Mouse (Mus musculus) MEL (cell line): ENCODE measurements around the gene Myh6. TPM values are rescaled to one million over a fixed set of nuclear protein-coding genes. Genes with fewer than 3 reads are reported as not detected.

ENCODE experiments used
- DNase-seq: peaks from one replicate; pipeline ENCODE4 v3.0.0; 2011; ENCODE audit warnings: low read depth, low spot score
- H3K27ac ChIP-seq: 2 replicates; pipeline ENCODE4 v1.5.1; 2012; ENCODE audit warnings: low read depth, mild to moderate bottlenecking, control low read depth, low read length, moderate library complexity; ENCODE audit not compliant: control insufficient read depth
- H3K27me3 ChIP-seq, 2 experiments: fragments of 150-350 bp in 1 of 2; sonication (generic) in 1 of 2; 2 replicates each; pipeline ENCODE4 v1.6.1; 2012; ENCODE audit warnings: low read length in 2 of 2, mild to moderate bottlenecking in 2 of 2, improper control_type of control experiment in 1 of 2, moderate library complexity in 1 of 2; ENCODE audit not compliant: insufficient read depth in 2 of 2, control insufficient read depth in 1 of 2
- H3K36me3 ChIP-seq, 2 experiments: 2 replicates each; pipeline ENCODE4 v1.6.1; 2012 to 2014; ENCODE audit warnings: low read length in 2 of 2, improper control_type of control experiment in 1 of 2, inconsistent platforms in 1 of 2, mild to moderate bottlenecking in 1 of 2; ENCODE audit not compliant: insufficient read depth in 2 of 2, control insufficient read depth in 1 of 2
- H3K4me1 ChIP-seq, 2 experiments: fragments of 150-350 bp in 1 of 2; sonication (generic) in 1 of 2; 2 replicates each; pipeline ENCODE4 v1.6.1; 2012; ENCODE audit warnings: low read length in 2 of 2, improper control_type of control experiment in 1 of 2, mild to moderate bottlenecking in 1 of 2; ENCODE audit not compliant: insufficient read depth in 2 of 2, control insufficient read depth in 1 of 2
- H3K4me3 ChIP-seq, 2 experiments: fragments of 150-350 bp in 1 of 2; sonication (generic) in 1 of 2; 2 replicates each; pipeline ENCODE4 v1.5.1; 2012; ENCODE audit warnings: low read depth in 2 of 2, low read length in 2 of 2, mild to moderate bottlenecking in 2 of 2, moderate library complexity in 2 of 2, control low read depth in 1 of 2, improper control_type of control experiment in 1 of 2; ENCODE audit not compliant: control insufficient read depth in 1 of 2, insufficient read depth in 1 of 2
- H3K79me2 ChIP-seq: 2 replicates; pipeline ENCODE4 v1.6.1; 2012; ENCODE audit warnings: mild to moderate bottlenecking, low read length, moderate library complexity; ENCODE audit not compliant: control insufficient read depth, poor library complexity, insufficient read depth
- H3K9ac ChIP-seq: 2 replicates; pipeline ENCODE4 v1.6.1; 2012; ENCODE audit warnings: low read depth, mild to moderate bottlenecking, control low read depth, low read length, moderate library complexity; ENCODE audit not compliant: control insufficient read depth, poor library complexity, severe bottlenecking
- H3K9me3 ChIP-seq: fragments of 150-350 bp; sonication (generic); replicated peaks from 2 replicates; pipeline ENCODE4 v1.6.1; 2012; ENCODE audit warnings: mild to moderate bottlenecking, low read length, improper control_type of control experiment, moderate library complexity; ENCODE audit not compliant: insufficient read depth
- BHLHE40 ChIP-seq: IDR thresholded peaks from 2 replicates; pipeline ENCODE4 v1.6.1; 2012; ENCODE audit warnings: low read depth, mild to moderate bottlenecking, inconsistent platforms, low read length, improper control_type of control experiment, borderline replicate concordance
- CHD2 ChIP-seq: IDR thresholded peaks from 2 replicates; pipeline ENCODE4 v1.6.1; 2011; ENCODE audit warnings: low read length, improper control_type of control experiment
- CTCF ChIP-seq, 3 experiments: IDR thresholded peaks in 2 of 3; conservative IDR thresholded peaks in 1 of 3; 2 replicates each; pipeline ENCODE4 v1.5.1; 2011 to 2012; ENCODE audit warnings: low read length in 3 of 3, low read depth in 2 of 3, mild to moderate bottlenecking in 2 of 3, improper control_type of control experiment in 1 of 3, inconsistent platforms in 1 of 3, mixed read lengths in 1 of 3, moderate library complexity in 1 of 3; ENCODE audit not compliant: control insufficient read depth in 1 of 3, insufficient read depth in 1 of 3, poor library complexity in 1 of 3, severe bottlenecking in 1 of 3
- GABPA ChIP-seq: IDR thresholded peaks from 2 replicates; pipeline ENCODE4 v1.6.1; 2012; ENCODE audit warnings: low read depth, mild to moderate bottlenecking, inconsistent platforms, low read length, improper control_type of control experiment, moderate library complexity
- GATA1 ChIP-seq: IDR thresholded peaks from 2 replicates; pipeline ENCODE4 v1.6.1; 2011; ENCODE audit warnings: low read depth, low read length, improper control_type of control experiment
- HCFC1 ChIP-seq: IDR thresholded peaks from 2 replicates; pipeline ENCODE4 v1.6.1; 2012; ENCODE audit warnings: low read depth, mild to moderate bottlenecking, inconsistent platforms, low read length, improper control_type of control experiment, moderate library complexity
- MAZ ChIP-seq: IDR thresholded peaks from 2 replicates; pipeline ENCODE4 v1.6.1; 2012; ENCODE audit warnings: low read depth, mild to moderate bottlenecking, inconsistent platforms, low read length, improper control_type of control experiment
- MYB ChIP-seq: IDR thresholded peaks from 2 replicates; pipeline ENCODE4 v1.6.1; 2011; ENCODE audit warnings: mild to moderate bottlenecking, low read depth, low read length, improper control_type of control experiment
- NELFE ChIP-seq: IDR thresholded peaks from 2 replicates; pipeline ENCODE4 v1.6.1; 2011; ENCODE audit warnings: low read depth, low read length, improper control_type of control experiment
- SMC3 ChIP-seq: IDR thresholded peaks from 2 replicates; pipeline ENCODE4 v1.6.1; 2011; ENCODE audit warnings: low read depth, low read length, improper control_type of control experiment
- TAL1 ChIP-seq: IDR thresholded peaks from 2 replicates; pipeline ENCODE4 v1.6.1; 2012; ENCODE audit warnings: mild to moderate bottlenecking, inconsistent platforms, low read length, moderate library complexity, mixed read lengths
- TBP ChIP-seq: IDR thresholded peaks from 2 replicates; pipeline ENCODE4 v1.8.0; 2011; ENCODE audit warnings: low read depth, low read length, improper control_type of control experiment
- TCF12 ChIP-seq: IDR thresholded peaks from 2 replicates; pipeline ENCODE4 v1.6.1; 2014; ENCODE audit warnings: low read depth, mild to moderate bottlenecking, inconsistent platforms, low read length, improper control_type of control experiment, moderate library complexity
- ZKSCAN1 ChIP-seq: IDR thresholded peaks from 2 replicates; pipeline ENCODE4 v1.6.1; 2012; ENCODE audit warnings: low read depth, mild to moderate bottlenecking, inconsistent platforms, low read length, improper control_type of control experiment, moderate library complexity
- ZMIZ1 ChIP-seq: IDR thresholded peaks from 2 replicates; pipeline ENCODE4 v1.6.1; 2012; ENCODE audit warnings: low read depth, mild to moderate bottlenecking, inconsistent platforms, low read length, improper control_type of control experiment, moderate library complexity
- ZNF384 ChIP-seq: IDR thresholded peaks from 2 replicates; pipeline ENCODE4 v1.6.1; 2012; ENCODE audit warnings: low read depth, mild to moderate bottlenecking, inconsistent platforms, low read length, improper control_type of control experiment
- polyA plus RNA-seq, 2 experiments: library from polyadenylated mRNA; stranded (reverse) in 1 of 2; unstranded in 1 of 2; fragments of >175 nt in 1 of 2; fragments of >200 nt in 1 of 2; gene quantifications; 2 replicates each; pipeline versions ENCODE4 v1.2.1 to v1.2.4; 2012; ENCODE audit warnings: low replicate concordance in 2 of 2, low read depth in 1 of 2; ENCODE audit not compliant: insufficient read length in 2 of 2, insufficient read depth in 1 of 2, missing spikeins in 1 of 2
- total RNA-seq: library from RNA; depleted of rRNA; stranded (reverse); fragments of 300-350 nt; gene quantifications from 2 replicates; pipeline ENCODE4 v1.2.3, GENCODE M21; 2012

Gene Myh6
- total and polyA plus RNA-seq, 3 experiments, result not detected

DNA sequence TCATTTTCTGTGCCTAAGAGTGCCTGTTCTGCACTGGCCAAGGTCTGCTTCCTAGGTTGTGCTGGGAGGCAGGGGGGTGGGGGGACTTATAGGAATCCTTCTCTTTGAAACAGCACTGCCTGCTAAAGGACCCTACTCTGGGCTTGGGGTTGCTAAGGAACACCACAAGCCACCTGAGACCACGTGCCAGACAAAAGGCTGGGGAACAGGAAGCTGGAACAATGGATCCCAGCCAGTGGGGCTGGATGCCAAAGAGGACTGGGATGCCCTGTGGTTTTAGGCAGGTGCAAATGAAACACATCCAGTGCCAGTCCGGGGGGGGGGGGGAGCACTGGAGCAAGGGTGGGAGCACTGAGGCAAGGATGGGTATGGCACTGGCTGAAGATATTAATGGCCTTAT, 36.3 kb downstream of the Myh6 start:
- Histone ChIP-seq H3K27me3 (peaks cover 0 to 5% of the 10 kb centered on the region in 2 experiments), H3K4me1 (no peaks in the 10 kb centered on the region), H3K79me2 (no peaks in the 10 kb centered on the region), H3K9me3 (no peaks in the 10 kb centered on the region), H3K9ac (no peak overlapping the region), H3K4me3 (no peak overlapping the region), H3K36me3 (no peaks in the 10 kb centered on the region), H3K27ac (no peak overlapping the region)
- no peak for TF ChIP-seq ZNF384
- no peak for TF ChIP-seq TAL1
- no peak for TF ChIP-seq MYB
- no peak for TF ChIP-seq GATA1
- TF ChIP-seq MAZ, result no peak
- no peak for TF ChIP-seq SMC3
- no peak for TF ChIP-seq CHD2
- TF ChIP-seq NELFE, result no peak
- no peak for TF ChIP-seq ZKSCAN1
- no peak for TF ChIP-seq ZMIZ1
- no peak for DNase-seq

DNA sequence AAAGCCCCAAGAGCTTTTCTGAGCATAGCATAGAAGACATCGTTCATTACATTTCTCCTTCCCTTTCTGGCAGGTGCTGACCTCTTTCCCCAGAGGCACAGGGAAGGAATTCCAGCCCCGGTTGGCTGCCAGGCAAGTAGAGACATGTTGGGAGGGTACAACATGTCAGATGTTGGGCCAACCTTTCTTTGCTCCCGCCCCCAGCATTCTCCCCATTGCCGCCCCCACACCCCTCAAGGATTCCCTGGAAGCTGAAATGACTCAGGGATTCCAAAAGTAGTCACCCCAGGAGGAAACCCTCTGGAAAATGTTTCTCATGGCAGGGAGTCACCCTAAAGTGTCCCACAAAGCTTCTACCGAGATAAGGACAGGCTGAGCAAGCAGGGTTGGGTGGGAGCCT, 36.9 kb downstream of the Myh6 start:
- TF ChIP-seq MYB (no peak), BHLHE40 (no peak), GABPA (no peak)
- Histone ChIP-seq H3K79me2 (no peaks in the 10 kb centered on the region), H3K9ac (no peak overlapping the region), H3K4me3 (no peak overlapping the region), H3K27ac (no peak overlapping the region), H3K27me3 (peaks cover 0 to 3% of the 10 kb centered on the region in 2 experiments), H3K36me3 (no peaks in the 10 kb centered on the region), H3K9me3 (no peaks in the 10 kb centered on the region), H3K4me1 (peaks cover 2 to 4% of the 10 kb centered on the region in 2 experiments; a peak in 3 of 4 replicates)
- DNase-seq, result no peak

DNA sequence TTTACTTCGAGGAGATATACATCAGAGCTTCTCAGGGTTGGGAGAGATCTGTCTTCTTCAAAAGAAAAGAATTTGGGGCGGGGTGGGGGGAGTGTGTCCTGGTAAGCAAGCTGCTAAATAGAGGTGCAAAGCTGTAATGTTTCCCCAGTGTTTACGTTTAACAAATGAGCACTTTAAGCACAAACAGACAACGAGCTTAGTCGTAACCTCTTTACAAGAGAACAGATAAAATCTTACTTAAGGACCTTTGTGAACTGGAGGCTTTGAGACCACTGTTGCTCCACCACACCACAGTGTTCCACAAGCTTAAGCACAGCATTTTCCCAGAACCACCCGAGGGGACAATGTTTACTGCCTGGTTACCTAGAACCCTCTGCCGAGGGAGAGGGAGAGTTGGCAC, 39.4 kb downstream of the Myh6 start:
- Histone ChIP-seq H3K9me3 (no peaks in the 10 kb centered on the region), H3K4me1 (peaks cover 8 to 9% of the 10 kb centered on the region in 2 experiments), H3K4me3 (no peak overlapping the region), H3K9ac (no peak overlapping the region), H3K27me3 (peaks cover 3% of the 10 kb centered on the region in 2 experiments), H3K27ac (no peak overlapping the region)
- no peak for DNase-seq
- TF ChIP-seq TBP, result no peak
- TF ChIP-seq HCFC1, result no peak
- no peak for TF ChIP-seq NELFE
- TF ChIP-seq TCF12, result no peak
- TF ChIP-seq CTCF (IDR thresholded peaks at IDR 0.05 in 2 of 3, conservative IDR thresholded peaks at IDR 0.05 in 1 of 3; ENCODE audit: control insufficient read depth in 1 of 3, insufficient read depth in 1 of 3, low read depth in 2 of 3, low read length in 3 of 3, poor library complexity in 1 of 3, severe bottlenecking in 1 of 3), result no peak
- no peak for TF ChIP-seq TAL1
- TF ChIP-seq, all 39 proteins: peak for 0
- H3K79me2 ChIP-seq, result no peaks in the 10 kb centered on the region
- H3K36me3 ChIP-seq, result no peaks in the 10 kb centered on the region; a peak in 1 of 4 replicates
